Mouse (Mus musculus): Measurements from ENCODE around the gene Ncoa3.
"Not testable (repeated sequence)": the region's sequence is repeated elsewhere in the genome, so short reads cannot be mapped to it uniquely, and the experiment has no call there.

DNA sequence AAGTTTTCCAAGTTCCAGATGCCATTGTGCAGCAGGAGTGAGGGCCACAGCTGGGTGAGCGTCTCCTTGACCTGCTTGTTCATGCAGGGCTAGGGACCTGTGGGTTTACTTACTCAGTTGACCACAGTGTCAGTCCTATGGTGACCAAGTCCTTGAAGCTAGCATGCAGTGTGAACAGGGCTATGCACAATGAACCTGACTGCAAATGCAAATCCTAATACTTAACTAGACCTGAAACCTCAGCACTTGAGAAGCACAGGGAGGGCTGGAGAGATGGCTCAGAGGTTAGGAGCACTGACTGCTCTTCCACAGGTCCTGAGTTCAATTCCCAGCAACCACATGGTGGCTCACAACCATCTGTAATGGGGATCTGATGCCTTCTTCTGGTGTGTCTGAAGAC, 43.7 kb upstream of the Ncoa3 start:
- not testable (repeated sequence) for TF ChIP-seq POLR2A (IDR thresholded peaks at IDR 0.05; ENCODE audit: extremely low read depth, insufficient read depth, low read length); CTCF (IDR thresholded peaks at IDR 0.05; ENCODE audit: low read depth, low read length)

All from liver, adult 2 months (tissue).